Mouse (Mus musculus) hindbrain, embryonic 16.5 days (tissue): ENCODE measurements around the gene Gm45140. TPM values are rescaled to one million over a fixed set of nuclear protein-coding genes. Genes with fewer than 3 reads are reported as not detected.

Source experiments
- ATAC-seq: fragments of 200-750 bp; cut with Nextera tagmentation; 2 replicates; pipeline ENCODE4 v1.8.0; 2017; ENCODE audit warnings: moderate TSS enrichment, moderate library complexity
- H3K27ac ChIP-seq: fragments of 300-500 bp; sonication (generic); 2 replicates; pipeline ENCODE4 v1.5.1; 2014; ENCODE audit warnings: low read depth, mild to moderate bottlenecking, control low read depth, low read length, moderate library complexity
- H3K27me3 ChIP-seq: fragments of 300-500 bp; sonication (generic); replicated peaks from 2 replicates; pipeline ENCODE4 v1.6.1; 2014; ENCODE audit warnings: low read length; ENCODE audit not compliant: control insufficient read depth, insufficient read depth
- H3K36me3 ChIP-seq: fragments of 300-500 bp; sonication (generic); 2 replicates; pipeline ENCODE4 v1.6.1; 2014; ENCODE audit warnings: mild to moderate bottlenecking, low read length, moderate library complexity, mixed read lengths; ENCODE audit not compliant: control insufficient read depth, insufficient read depth
- H3K4me1 ChIP-seq: fragments of 300-500 bp; sonication (generic); 2 replicates; pipeline ENCODE4 v1.6.1; 2014; ENCODE audit warnings: low read depth, low read length; ENCODE audit not compliant: control insufficient read depth, insufficient read depth
- H3K4me2 ChIP-seq: fragments of 300-500 bp; sonication (generic); 2 replicates; pipeline ENCODE4 v1.6.1; 2014; ENCODE audit warnings: mild to moderate bottlenecking, low read length, control low read depth, moderate library complexity
- H3K4me3 ChIP-seq: fragments of 300-500 bp; sonication (generic); 2 replicates; pipeline ENCODE4 v1.5.1; 2014; ENCODE audit warnings: mild to moderate bottlenecking, low read length, control low read depth, moderate library complexity
- H3K9ac ChIP-seq: fragments of 300-500 bp; sonication (generic); 2 replicates; pipeline ENCODE4 v1.6.1; 2014; ENCODE audit warnings: low read depth, mild to moderate bottlenecking, control low read depth, low read length, moderate library complexity
- H3K9me3 ChIP-seq: fragments of 300-500 bp; sonication (generic); 2 replicates; pipeline ENCODE4 v1.6.1; 2014; ENCODE audit warnings: mild to moderate bottlenecking, low read length, moderate library complexity; ENCODE audit not compliant: control insufficient read depth
- WGBS: fragments of 180-500 bp; shearing (Covaris S2); extraction: QIAGEN DNeasy Blood & Tissue Kit; methylation state at CpG from one replicate; pipeline ENCODE4 v1.1.7; 2014; 5-methylcytosine and 5-hydroxymethylcytosine counted together
- polyA plus RNA-seq: library from polyadenylated mRNA; unstranded; fragments of >200 nt; fragmentation: Nextera tagmentation; extraction: Ambion mirVana; gene quantifications from 2 replicates; pipeline ENCODE4 v1.2.1, GENCODE M21; 2015

Gene Gm45140
- polyA plus RNA-seq, 1 experiment from 2014 or later, result 2.9 TPM

DNA sequence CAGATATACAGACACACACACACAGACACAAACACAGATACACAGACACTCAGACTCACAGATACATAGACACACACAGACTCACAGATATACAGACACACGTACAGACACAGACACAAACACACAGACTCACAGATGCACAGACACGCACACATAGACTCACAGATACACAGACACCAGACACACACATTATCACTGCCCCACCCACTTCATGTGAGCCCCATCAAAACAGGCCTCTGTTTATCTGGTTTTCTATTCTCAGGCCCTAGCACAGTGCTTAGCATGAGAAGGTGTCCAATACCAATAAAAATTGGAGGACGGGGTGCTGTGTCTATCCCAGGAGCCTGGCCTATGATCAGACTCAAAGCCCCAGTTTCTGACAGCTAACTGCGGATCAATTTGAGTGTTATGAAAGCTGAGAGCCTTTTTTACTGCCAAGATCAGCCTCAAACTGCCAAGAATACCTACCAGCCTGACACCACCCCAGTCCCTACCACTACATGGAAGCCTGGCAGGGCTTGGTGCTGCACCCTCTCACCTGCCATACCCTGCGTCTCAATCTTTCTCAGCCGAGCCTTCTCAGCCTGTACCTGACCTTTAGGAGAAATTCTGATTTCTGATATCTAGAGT, 39.2 kb downstream of the Gm45140 start:
- H3K9me3 ChIP-seq, result no peaks in the 10 kb centered on the region
- H3K9ac ChIP-seq, result no peak overlapping the region
- no peak overlapping the region for H3K27ac ChIP-seq
- H3K27me3 ChIP-seq, result no peaks in the 10 kb centered on the region
- no peaks in the 10 kb centered on the region for H3K4me1 ChIP-seq
- 86% methylated on average over 6 of the region's 6 CpGs for WGBS
- ATAC-seq, result no peak
- no peak overlapping the region for H3K4me3 ChIP-seq
- H3K4me2 ChIP-seq, result no peak overlapping the region
- H3K36me3 ChIP-seq, result peaks cover 10% of the 10 kb centered on the region

DNA sequence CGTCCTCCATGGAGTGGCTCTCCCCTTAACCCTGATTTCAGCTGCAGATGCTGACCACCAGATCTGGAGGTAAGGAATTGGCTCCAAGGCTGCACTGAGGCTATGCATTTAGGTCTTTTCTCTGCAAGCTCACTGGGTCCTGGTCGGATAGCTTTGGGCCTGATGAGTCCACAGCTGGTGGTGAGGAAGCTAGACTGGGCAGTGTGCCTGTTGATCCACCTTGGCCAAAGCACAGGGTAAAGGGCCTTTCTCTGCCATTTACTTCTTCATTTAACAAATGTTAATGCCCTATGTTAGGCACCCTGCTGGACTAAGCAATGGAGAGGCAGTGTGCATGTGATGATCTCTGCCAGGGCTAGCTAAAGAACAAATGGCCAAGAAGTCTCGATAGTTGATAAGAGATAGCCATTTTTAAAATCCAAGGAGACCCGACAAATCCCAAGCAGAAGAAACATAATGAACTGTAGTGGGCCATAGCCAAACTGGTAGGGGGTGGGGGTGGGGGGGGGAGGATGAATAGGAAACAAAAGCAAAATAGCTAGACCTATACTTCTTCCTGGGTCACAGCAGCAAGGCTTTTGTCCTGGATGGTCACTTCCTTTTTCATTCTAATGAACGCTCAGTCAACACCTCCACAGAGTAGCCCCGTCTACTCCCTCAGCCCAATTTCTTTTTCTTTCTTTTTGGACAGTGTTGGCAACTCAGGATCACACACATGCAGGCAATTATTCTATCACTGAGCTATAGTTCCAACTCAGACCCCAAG, 40.0 kb downstream of the Gm45140 start:
- Histone ChIP-seq H3K36me3 (peaks cover 10% of the 10 kb centered on the region), H3K9ac (no peak overlapping the region), H3K27ac (no peak overlapping the region), H3K4me3 (no peak overlapping the region), H3K4me1 (no peaks in the 10 kb centered on the region), H3K27me3 (no peaks in the 10 kb centered on the region), H3K9me3 (no peaks in the 10 kb centered on the region), H3K4me2 (no peak overlapping the region)
- WGBS, result 52% methylated on average over 6 of the region's 6 CpGs
- ATAC-seq, result no peak

DNA sequence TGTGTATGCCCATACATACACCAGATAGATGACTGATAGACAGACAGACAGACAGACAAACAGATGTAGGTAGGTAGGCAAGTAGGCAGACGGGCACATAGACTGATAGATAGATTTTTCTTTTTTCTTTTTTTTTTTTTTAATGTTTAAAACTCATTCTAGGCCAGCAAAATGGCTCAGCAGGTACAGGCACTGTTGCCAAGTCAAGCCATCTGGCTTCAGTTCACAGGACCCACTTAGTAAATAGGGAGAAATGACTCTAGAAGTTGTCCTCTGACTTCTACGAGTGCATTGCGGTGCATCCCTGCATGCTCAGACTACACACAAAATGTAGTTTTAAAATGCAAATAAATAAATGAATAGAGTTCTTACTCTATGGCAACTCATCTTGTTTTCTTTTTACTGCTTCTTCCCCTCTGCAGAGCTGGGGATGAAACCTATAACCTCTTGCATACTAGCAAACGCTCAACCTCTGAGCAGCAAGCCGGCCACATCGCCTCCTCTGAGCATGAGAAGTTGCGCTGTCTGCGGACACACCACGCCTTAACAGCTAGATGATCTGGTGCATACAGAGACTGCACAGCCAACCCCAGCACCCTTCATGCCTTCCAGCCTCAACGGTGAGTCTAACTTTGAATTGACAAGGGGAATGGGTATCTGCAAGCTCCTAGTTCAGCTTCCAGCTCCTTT, 41.6 kb downstream of the Gm45140 start:
- H3K9ac ChIP-seq, result no peak overlapping the region
- WGBS, result 91% methylated on average over 10 of the region's 10 CpGs
- H3K4me2 ChIP-seq, result no peak overlapping the region
- H3K27me3 ChIP-seq, result no peaks in the 10 kb centered on the region
- no peak for ATAC-seq
- H3K4me1 ChIP-seq, result peaks cover 6% of the 10 kb centered on the region
- peaks cover 10% of the 10 kb centered on the region for H3K36me3 ChIP-seq
- no peak overlapping the region for H3K27ac ChIP-seq
- no peak overlapping the region for H3K4me3 ChIP-seq
- no peaks in the 10 kb centered on the region for H3K9me3 ChIP-seq

DNA sequence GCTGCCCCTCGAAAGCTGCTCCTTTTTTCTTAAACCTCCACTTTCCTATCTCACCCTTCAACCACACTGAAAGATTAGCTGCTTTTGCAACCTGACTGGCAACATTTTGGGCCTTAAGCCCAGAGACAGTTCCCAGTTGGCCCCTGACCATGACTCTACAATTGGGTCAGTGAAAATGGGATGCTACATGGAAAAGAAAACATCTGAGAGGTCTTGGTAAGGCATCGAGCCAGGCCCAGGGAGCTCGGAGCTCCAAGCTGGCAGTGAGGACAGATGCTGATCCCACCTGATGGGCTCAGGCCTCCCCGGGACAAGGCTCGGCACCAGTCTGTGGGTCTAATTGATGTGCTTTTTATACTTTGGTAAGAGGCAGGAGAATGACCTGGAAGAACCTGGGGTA, 43.8 kb downstream of the Gm45140 start:
- no peak overlapping the region for H3K27ac ChIP-seq
- no peak overlapping the region for H3K9ac ChIP-seq
- peaks cover 7% of the 10 kb centered on the region for H3K4me1 ChIP-seq
- no peak for ATAC-seq
- H3K36me3 ChIP-seq, result peaks cover 10% of the 10 kb centered on the region
- no peaks in the 10 kb centered on the region for H3K9me3 ChIP-seq
- H3K4me3 ChIP-seq, result no peak overlapping the region
- H3K4me2 ChIP-seq, result no peak overlapping the region
- WGBS, result 97% methylated on average over 5 of the region's 5 CpGs
- H3K27me3 ChIP-seq, result no peaks in the 10 kb centered on the region

DNA sequence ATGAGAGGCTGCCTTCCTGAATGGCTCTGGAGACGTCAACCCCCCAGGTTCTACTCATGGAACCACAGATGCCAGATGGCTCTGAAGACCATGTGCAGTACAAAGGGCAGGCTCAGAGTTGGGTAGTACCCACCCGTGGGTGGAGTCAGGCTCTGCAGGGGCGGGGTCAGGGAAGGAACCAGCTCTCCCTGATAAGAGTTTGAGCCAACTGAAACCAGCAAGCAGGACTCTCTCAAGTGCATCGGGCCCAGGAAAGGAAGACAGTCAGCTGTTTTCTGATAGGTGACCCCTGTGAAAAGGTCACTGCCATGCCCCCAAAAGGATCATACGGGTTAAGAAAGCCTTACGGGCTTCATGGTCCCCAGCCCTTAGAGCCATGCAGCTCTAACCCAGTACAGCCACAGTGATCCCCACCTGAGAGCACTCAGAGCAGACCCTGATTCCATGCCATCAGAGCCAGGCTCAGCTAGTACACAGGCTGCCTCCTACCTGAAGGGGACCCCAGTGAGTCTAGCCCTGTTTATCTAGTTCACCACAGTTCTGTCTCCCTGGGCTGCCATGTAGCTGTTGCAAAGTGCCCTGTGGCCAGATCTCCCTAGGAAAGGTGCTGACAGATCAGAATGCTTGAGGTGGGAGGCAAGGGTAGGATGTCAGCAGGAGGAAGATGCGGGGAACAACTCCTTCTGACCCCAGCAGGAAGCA, 44.7 kb downstream of the Gm45140 start:
- H3K4me1 ChIP-seq, result peaks cover 7% of the 10 kb centered on the region
- H3K9me3 ChIP-seq, result no peaks in the 10 kb centered on the region
- no peak overlapping the region for H3K4me3 ChIP-seq
- H3K27me3 ChIP-seq, result no peaks in the 10 kb centered on the region
- no peak overlapping the region for H3K9ac ChIP-seq
- ATAC-seq, result no peak
- no peak overlapping the region for H3K27ac ChIP-seq
- peaks cover 10% of the 10 kb centered on the region for H3K36me3 ChIP-seq
- H3K4me2 ChIP-seq, result no peak overlapping the region
- WGBS, result 72% methylated on average over 7 of the region's 7 CpGs

DNA sequence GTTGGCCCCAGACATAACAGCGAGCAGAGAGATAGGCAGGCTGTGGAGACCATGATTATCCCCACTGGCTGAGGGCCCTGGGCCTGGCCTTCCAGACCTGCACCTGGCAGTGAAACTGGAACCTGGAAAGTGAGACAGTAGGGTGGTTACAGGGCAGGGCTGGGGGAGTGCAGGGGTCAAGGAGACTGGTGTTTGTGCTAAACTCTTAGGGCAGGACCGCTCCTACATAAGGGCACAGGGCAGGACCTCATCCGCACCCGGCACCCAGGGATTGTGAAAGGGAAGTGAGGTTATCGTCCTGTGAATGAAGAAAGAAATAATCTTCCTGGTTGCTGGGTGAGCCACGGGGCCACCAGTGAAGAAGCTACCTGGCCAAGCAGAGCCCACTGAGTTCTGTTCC, 45.8 kb downstream of the Gm45140 start:
- Histone ChIP-seq H3K27me3 (no peaks in the 10 kb centered on the region), H3K4me1 (peaks cover 7% of the 10 kb centered on the region), H3K27ac (no peak overlapping the region), H3K4me2 (no peak overlapping the region), H3K9ac (no peak overlapping the region), H3K9me3 (no peaks in the 10 kb centered on the region), H3K36me3 (peaks cover 10% of the 10 kb centered on the region), H3K4me3 (no peak overlapping the region)
- WGBS, result 93% methylated on average over 6 of the region's 6 CpGs
- ATAC-seq, result no peak

DNA sequence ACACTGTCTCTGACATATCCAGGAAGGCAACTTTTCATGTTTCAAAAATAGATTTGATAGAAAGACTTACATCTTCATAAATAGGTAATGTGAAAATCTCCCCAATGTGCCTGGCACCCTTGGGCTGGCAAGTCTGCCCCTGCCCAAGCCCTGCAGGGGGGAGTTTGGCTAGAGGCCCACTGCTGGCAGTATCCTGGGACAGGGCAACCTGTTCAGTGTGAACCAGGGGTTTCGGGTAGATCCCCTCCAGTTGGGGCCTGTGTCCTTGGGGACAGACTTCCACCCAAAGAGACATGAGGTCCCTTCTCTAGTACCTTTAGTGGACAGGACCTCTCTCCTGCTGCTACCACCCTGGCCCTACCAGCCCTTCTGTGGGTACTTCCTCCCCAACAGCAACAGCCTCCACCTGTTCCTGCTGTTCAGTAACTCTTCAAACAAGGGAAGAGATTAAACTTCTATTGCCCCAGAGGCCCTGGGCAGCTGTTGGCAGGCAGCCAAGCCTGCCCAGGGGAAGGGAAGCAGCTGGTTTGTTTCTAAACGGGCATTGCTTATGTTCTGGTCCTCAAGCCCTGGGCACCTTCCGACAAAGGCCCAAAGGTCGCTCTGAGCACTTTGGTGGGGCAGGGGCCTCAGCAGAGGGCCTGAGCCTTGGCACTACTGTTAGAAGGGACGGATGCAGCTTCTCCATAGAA, 46.6 kb downstream of the Gm45140 start:
- H3K27ac ChIP-seq, result no peak overlapping the region
- no peak; the same call in 1 of the 2 replicates for ATAC-seq
- peaks cover 10% of the 10 kb centered on the region for H3K36me3 ChIP-seq
- no peak overlapping the region for H3K9ac ChIP-seq
- no peaks in the 10 kb centered on the region for H3K27me3 ChIP-seq
- H3K9me3 ChIP-seq, result no peaks in the 10 kb centered on the region
- 44% methylated on average over 5 of the region's 5 CpGs for WGBS
- H3K4me1 ChIP-seq, result peaks cover 7% of the 10 kb centered on the region
- no peak overlapping the region for H3K4me3 ChIP-seq
- H3K4me2 ChIP-seq, result no peak overlapping the region

DNA sequence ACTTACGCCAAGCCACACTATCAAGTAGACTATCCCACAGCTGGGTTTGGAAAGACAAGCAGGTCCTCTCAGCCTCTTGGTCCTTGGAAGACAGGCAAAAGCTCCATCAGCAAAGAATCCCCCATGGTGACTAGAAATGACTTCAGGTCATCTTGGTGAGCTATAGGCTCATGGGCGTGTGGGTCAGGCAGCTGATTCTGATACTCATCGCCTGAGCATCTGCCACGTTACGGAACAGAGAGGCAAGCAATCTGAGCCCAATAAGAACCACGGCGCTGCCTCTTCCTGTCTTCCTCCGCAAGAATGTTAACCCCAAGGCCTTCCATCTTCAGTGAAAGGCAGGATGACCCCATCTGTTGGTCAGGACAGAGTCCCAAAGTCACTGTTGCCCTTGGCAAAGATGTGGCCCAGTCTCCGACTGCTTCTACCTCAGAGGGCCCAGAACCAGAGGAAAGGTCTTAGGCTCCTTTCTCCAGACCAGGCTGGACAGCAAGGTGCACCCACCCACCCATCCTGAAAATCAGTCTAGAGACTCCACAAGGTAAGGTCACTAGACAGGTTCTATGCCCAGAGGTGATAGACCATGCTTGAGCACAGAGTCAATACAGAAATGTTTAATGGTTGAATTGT, 47.2 kb downstream of the Gm45140 start:
- H3K27me3 ChIP-seq, result no peaks in the 10 kb centered on the region
- peaks cover 10% of the 10 kb centered on the region for H3K36me3 ChIP-seq
- H3K9ac ChIP-seq, result no peak overlapping the region
- no peak overlapping the region for H3K27ac ChIP-seq
- H3K9me3 ChIP-seq, result no peaks in the 10 kb centered on the region
- WGBS, result 95% methylated on average over 9 of the region's 9 CpGs
- ATAC-seq, result no peak
- H3K4me3 ChIP-seq, result no peak overlapping the region
- H3K4me2 ChIP-seq, result no peak overlapping the region
- peaks cover 7% of the 10 kb centered on the region for H3K4me1 ChIP-seq
